Mouse (Mus musculus) lung, postnatal 0 days (tissue): ENCODE data around the gene Set. TPM values are rescaled to one million over a fixed set of nuclear protein-coding genes. Genes with fewer than 3 reads are reported as not detected.

ENCODE experiments used
- ATAC-seq: fragments of 200-750 bp; cut with Nextera tagmentation; 2 replicates; pipeline ENCODE4 v1.8.0; 2017; ENCODE audit warnings: moderate library complexity
- DNase-seq: peaks from one replicate; pipeline ENCODE4 v3.0.0-alpha.2; 2016; ENCODE audit warnings: low spot score
- H3K27ac ChIP-seq: fragments of 300-500 bp; sonication (generic); 2 replicates; pipeline ENCODE4 v1.5.1; 2014; ENCODE audit warnings: antibody characterized with exemption, mild to moderate bottlenecking, low read length, mixed read lengths
- H3K27me3 ChIP-seq: fragments of 300-500 bp; sonication (generic); replicated peaks from 2 replicates; pipeline ENCODE4 v1.6.1; 2014; ENCODE audit warnings: low read length, mixed read lengths; ENCODE audit not compliant: insufficient read depth
- H3K36me3 ChIP-seq: fragments of 300-500 bp; sonication (generic); 2 replicates; pipeline ENCODE4 v1.6.1; 2014; ENCODE audit warnings: low read length, mixed read lengths; ENCODE audit not compliant: insufficient read depth
- H3K4me1 ChIP-seq: fragments of 300-500 bp; sonication (generic); 2 replicates; pipeline ENCODE4 v1.6.1; 2014; ENCODE audit warnings: antibody characterized with exemption, low read depth, low read length, mixed read lengths; ENCODE audit not compliant: insufficient read depth
- H3K4me2 ChIP-seq: fragments of 300-500 bp; sonication (generic); replicated peaks from 2 replicates; pipeline ENCODE4 v1.6.1; 2014; ENCODE audit warnings: low read depth, mild to moderate bottlenecking, low read length, moderate library complexity, mixed read lengths
- H3K4me3 ChIP-seq: fragments of 300-500 bp; sonication (generic); 2 replicates; pipeline ENCODE4 v1.5.1; 2014; ENCODE audit warnings: low read depth, low read length
- H3K9ac ChIP-seq: fragments of 300-500 bp; sonication (generic); replicated peaks from 2 replicates; pipeline ENCODE4 v1.6.1; 2014; ENCODE audit warnings: low read depth, mild to moderate bottlenecking
- H3K9me3 ChIP-seq: fragments of 300-500 bp; sonication (generic); 2 replicates; pipeline ENCODE4 v1.6.1; 2016; ENCODE audit warnings: low read length, mixed read lengths
- CTCF ChIP-seq: IDR thresholded peaks from 2 replicates; pipeline ENCODE4 v1.5.1; 2016; ENCODE audit warnings: antibody characterized with exemption, mild to moderate bottlenecking
- EP300 ChIP-seq: IDR thresholded peaks from 2 replicates; pipeline ENCODE4 v1.6.1; 2016; ENCODE audit warnings: antibody characterized with exemption, mild to moderate bottlenecking, control low read depth
- WGBS: fragments of 180-500 bp; shearing (Covaris S2); extraction: QIAGEN DNeasy Blood & Tissue Kit; methylation state at CpG from one replicate; pipeline ENCODE4 v1.1.7; 2014; 5-methylcytosine and 5-hydroxymethylcytosine counted together
- polyA plus RNA-seq: library from polyadenylated mRNA; unstranded; fragments of >200 nt; fragmentation: Nextera tagmentation; extraction: Ambion mirVana; gene quantifications from 2 replicates; pipeline ENCODE4 v1.2.1, GENCODE M21; 2015

Set gene
- polyA plus RNA-seq, 1 experiment from 2014 or later: 167 TPM

DNA sequence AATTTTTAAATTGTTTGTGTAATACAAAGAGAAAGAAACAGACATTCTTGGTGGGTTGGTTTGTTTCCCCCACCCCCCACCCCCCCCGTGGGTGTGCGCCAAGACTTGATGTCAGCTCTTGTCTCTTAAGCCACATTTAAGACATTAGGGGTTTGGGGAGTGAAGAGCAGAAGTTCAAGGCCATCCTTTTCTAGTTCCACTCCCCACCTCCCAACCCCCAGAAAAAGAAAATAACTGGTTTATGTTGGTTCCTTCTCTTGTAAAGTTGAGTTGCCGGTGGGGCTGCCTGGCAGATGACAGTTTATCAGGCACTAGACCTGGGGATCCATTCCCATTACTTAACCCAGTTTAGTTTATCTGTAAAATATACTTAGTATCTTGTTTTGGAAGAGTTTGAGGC, 7.1 kb downstream of the Set start:
- TF ChIP-seq CTCF (no peak), EP300 (no peak)
- WGBS: 37% methylated on average over 3 of the region's 3 CpGs
- no peaks in the 10 kb centered on the region for H3K27me3 ChIP-seq
- ATAC-seq: no peak
- H3K4me1 ChIP-seq: peaks cover 14% of the 10 kb centered on the region
- H3K9me3 ChIP-seq: no peaks in the 10 kb centered on the region
- no peaks in the 10 kb centered on the region for H3K36me3 ChIP-seq
- H3K27ac ChIP-seq: peak overlapping the region; percentile 91
- H3K4me3 ChIP-seq: no peak overlapping the region
- DNase-seq: no peak
- no peak overlapping the region for H3K9ac ChIP-seq
- no peak overlapping the region for H3K4me2 ChIP-seq

- TF ChIP-seq CTCF (no peak), EP300 (no peak)
- Histone ChIP-seq H3K4me1 (peaks cover 14% of the 10 kb centered on the region), H3K27me3 (no peaks in the 10 kb centered on the region), H3K36me3 (no peaks in the 10 kb centered on the region), H3K4me3 (peak overlapping the region; percentile 99), H3K4me2 (peak overlapping the region; percentile 94), H3K27ac (peak overlapping the region; percentile 96), H3K9ac (peak overlapping the region; percentile 78), H3K9me3 (no peaks in the 10 kb centered on the region)
- DNase-seq (peak; percentile 98), ATAC-seq (peak; percentile 94)
- WGBS: under 1% methylated on average over 52 of the region's 101 CpGs
Measured at GRCm38 (mm10) chr2:30066046-30066901, 9.1 kb downstream of the Set start.

DNA sequence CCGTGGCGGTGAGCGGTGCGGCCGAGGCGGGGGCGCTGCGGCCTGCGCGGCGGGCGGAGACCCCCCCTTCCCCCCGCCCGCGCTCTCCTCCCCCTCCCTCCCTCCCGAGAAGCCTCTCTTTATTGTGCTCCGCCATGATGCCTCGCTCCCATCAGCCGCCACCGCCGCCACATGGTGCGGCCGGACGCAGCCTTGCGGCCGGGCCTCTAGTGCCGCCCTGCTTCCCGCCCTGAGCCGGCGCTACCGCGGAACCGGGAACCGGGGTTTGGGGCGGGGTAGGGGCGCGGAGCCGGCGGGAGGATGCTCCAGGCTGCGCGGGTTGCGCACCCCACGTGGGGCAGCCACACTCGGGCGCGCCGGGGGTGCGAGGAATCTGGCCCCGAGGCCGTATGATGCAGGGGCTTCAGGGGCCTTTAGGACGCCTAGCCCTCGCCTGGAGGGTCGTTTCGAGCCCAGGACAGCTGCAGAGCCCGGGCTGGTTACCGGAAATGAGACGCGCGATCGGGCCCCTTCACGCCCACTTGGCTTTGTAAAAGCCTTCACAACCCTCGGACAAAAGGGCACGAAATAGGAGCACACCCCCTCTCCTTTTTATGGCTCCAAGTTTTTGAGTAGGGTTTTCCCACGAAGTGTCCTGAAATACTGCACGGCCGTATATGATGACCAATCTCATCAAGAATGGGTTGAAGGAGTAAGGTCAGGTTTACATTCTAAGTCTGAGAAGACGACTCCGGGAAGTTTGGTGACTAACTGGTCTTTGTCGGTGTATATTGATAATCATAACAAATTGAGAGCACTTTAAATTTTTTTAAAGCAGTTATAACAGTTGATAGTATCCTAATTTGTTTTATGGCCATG, 10.1 kb downstream of the Set start:
- no peaks in the 10 kb centered on the region for H3K36me3 ChIP-seq
- ATAC-seq (peak; percentile 18), DNase-seq (peak; percentile 54)
- no peaks in the 10 kb centered on the region for H3K9me3 ChIP-seq
- peaks cover 11% of the 10 kb centered on the region for H3K4me1 ChIP-seq
- peak overlapping the region; percentile 94 for H3K4me2 ChIP-seq
- peak overlapping the region; percentile 78 for H3K9ac ChIP-seq
- TF ChIP-seq CTCF (no peak), EP300 (no peak)
- H3K27ac ChIP-seq: peak overlapping the region; percentile 96
- peak overlapping the region; percentile 99 for H3K4me3 ChIP-seq
- H3K27me3 ChIP-seq: no peaks in the 10 kb centered on the region
- under 1% methylated on average over 49 of the region's 69 CpGs for WGBS

- DNase-seq: no peak
- 14% methylated on average over 7 of the region's 7 CpGs for WGBS
- TF ChIP-seq CTCF (no peak), EP300 (no peak)
- Histone ChIP-seq H3K27ac (no peak overlapping the region), H3K9ac (peak overlapping the region; percentile 78; the same call in 1 of the 2 replicates), H3K4me3 (peak overlapping the region; percentile 99; the same call in 1 of the 2 replicates), H3K4me2 (peak overlapping the region; percentile 94), H3K36me3 (no peaks in the 10 kb centered on the region), H3K9me3 (no peaks in the 10 kb centered on the region), H3K4me1 (peaks cover 8% of the 10 kb centered on the region), H3K27me3 (no peaks in the 10 kb centered on the region)
- ATAC-seq: no peak
Measured at GRCm38 (mm10) chr2:30067962-30068361, 10.8 kb downstream of the Set start.

GRCm38 (mm10) chr2:30072875-30073274, 15.7 kb downstream of the Set start:
- Histone ChIP-seq H3K9me3 (no peaks in the 10 kb centered on the region), H3K36me3 (no peaks in the 10 kb centered on the region), H3K4me1 (no peaks in the 10 kb centered on the region; the same call in 1 of the 2 replicates), H3K4me2 (no peak overlapping the region), H3K9ac (no peak overlapping the region), H3K27ac (no peak overlapping the region), H3K4me3 (no peak overlapping the region), H3K27me3 (no peaks in the 10 kb centered on the region)
- no peak for ATAC-seq
- 77% methylated on average over 7 of the region's 7 CpGs for WGBS
- no peak for DNase-seq
- TF ChIP-seq CTCF: no peak
- no peak for TF ChIP-seq EP300

DNA sequence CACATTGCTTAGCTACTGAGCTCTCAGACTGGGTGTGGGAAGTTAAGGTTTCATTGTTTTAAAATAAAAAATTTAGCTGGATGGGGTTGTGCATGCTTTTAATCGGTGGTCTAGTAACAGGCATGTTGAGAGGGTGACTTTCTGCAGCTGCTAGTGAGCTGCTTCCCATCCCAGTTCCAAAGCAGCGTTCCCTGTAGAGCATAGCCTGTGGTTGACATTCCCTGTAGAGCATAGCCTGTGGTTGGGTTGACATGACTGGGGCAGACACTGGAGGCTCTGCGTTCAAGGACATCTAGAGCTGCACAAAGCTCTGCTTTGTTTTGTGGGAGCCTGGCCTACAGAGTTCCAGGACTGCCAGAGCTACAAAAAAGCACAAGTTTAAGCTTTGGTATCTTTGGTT, 16.1 kb downstream of the Set start:
- Histone ChIP-seq H3K4me1 (no peaks in the 10 kb centered on the region; the same call in 1 of the 2 replicates), H3K9ac (no peak overlapping the region), H3K4me2 (no peak overlapping the region), H3K9me3 (no peaks in the 10 kb centered on the region), H3K27ac (no peak overlapping the region), H3K27me3 (no peaks in the 10 kb centered on the region), H3K4me3 (no peak overlapping the region), H3K36me3 (no peaks in the 10 kb centered on the region)
- WGBS: 76% methylated on average over 3 of the region's 3 CpGs
- no peak for ATAC-seq
- TF ChIP-seq CTCF (no peak), EP300 (no peak)
- no peak for DNase-seq
